Mouse (Mus musculus) brain, adult 10 weeks (tissue): ENCODE results near the gene Gm826. TPM values are rescaled to one million over a fixed set of nuclear protein-coding genes. Genes with fewer than 3 reads are reported as not detected.

ENCODE experiments used
- polyA plus RNA-seq: library from polyadenylated mRNA; stranded (reverse); fragments of 350-450 nt; fragmentation: Illumina TruSeq; extraction: RNeasy Lipid Tissue Mini Kit (QIAGEN cat#74804); gene quantifications from one replicate; pipeline ENCODE4 v1.2.3, GENCODE M21; 2015; ENCODE audit warnings: low read depth, low replicate concordance

Gene Gm826
- polyA plus RNA-seq: not detected

GRCm38 (mm10) chr2:160334111-160334661 is at the start of gene Gm826:
TSS of gene Gm826 (minus strand) at chr2:160334162.

GRCm38 (mm10) chr2:160366980-160367338 is 33.0 kb upstream of the Gm826 start, which contains the start of gene Mafb:
TSS of gene Mafb (minus strand) at chr2:160367065.

Other genes starting within 250 kb of the Gm826 start
- gene Mafb, start 32.9 kb upstream of the Gm826 start, polyA plus RNA-seq: 10.0 TPM